Mouse (Mus musculus) intestine, embryonic 14.5 days (tissue): ENCODE results near the gene Plpp2. TPM values are rescaled to one million over a fixed set of nuclear protein-coding genes. Genes with fewer than 3 reads are reported as not detected.

Source experiments
- ATAC-seq: fragments of 200-750 bp; cut with Nextera tagmentation; replicated peaks from 2 replicates; pipeline ENCODE4 v1.8.0; 2017; ENCODE audit warnings: low read depth, moderate number of reproducible peaks, moderate TSS enrichment, moderate library complexity; ENCODE audit not compliant: low FRiP score, low TSS enrichment
- DNase-seq: peaks from one replicate; pipeline ENCODE4 v3.0.0-alpha.2; 2018; ENCODE audit warnings: low spot score
- H3K27ac ChIP-seq: fragments of 300-500 bp; sonication (generic); 2 replicates; pipeline ENCODE4 v1.5.1; 2014; ENCODE audit warnings: low read depth, mild to moderate bottlenecking, control low read depth
- H3K27me3 ChIP-seq: fragments of 300-500 bp; sonication (generic); replicated peaks from 2 replicates; pipeline ENCODE4 v1.6.1; 2014; ENCODE audit warnings: low read length, control low read depth; ENCODE audit not compliant: control insufficient read depth, insufficient read depth
- H3K36me3 ChIP-seq: fragments of 300-500 bp; sonication (generic); 2 replicates; pipeline ENCODE4 v1.6.1; 2014; ENCODE audit warnings: low read length, control low read depth; ENCODE audit not compliant: control insufficient read depth, insufficient read depth
- H3K4me1 ChIP-seq: fragments of 300-500 bp; sonication (generic); replicated peaks from 2 replicates; pipeline ENCODE4 v1.6.1; 2014; ENCODE audit warnings: low read length, control low read depth, mixed read lengths; ENCODE audit not compliant: control insufficient read depth, insufficient read depth
- H3K4me2 ChIP-seq: fragments of 300-500 bp; sonication (generic); 2 replicates; pipeline ENCODE4 v1.6.1; 2014; ENCODE audit warnings: low read length
- H3K4me3 ChIP-seq: fragments of 300-500 bp; sonication (generic); 2 replicates; pipeline ENCODE4 v1.5.1; 2014; ENCODE audit warnings: low read depth, low read length, control low read depth, mixed read lengths
- H3K9ac ChIP-seq: fragments of 300-500 bp; sonication (generic); 2 replicates; pipeline ENCODE4 v1.6.1; 2014; ENCODE audit warnings: mild to moderate bottlenecking, low read length
- H3K9me3 ChIP-seq: fragments of 300-500 bp; sonication (generic); 2 replicates; pipeline ENCODE4 v1.6.1; 2016; ENCODE audit warnings: low read length, control low read depth; ENCODE audit not compliant: control insufficient read depth
- WGBS: fragments of 180-500 bp; shearing (Covaris S2); extraction: QIAGEN DNeasy Blood & Tissue Kit; methylation state at CpG from one replicate; pipeline ENCODE4 v1.1.7; 2014; 5-methylcytosine and 5-hydroxymethylcytosine counted together
- polyA plus RNA-seq: library from polyadenylated mRNA; unstranded; fragments of >200 nt; fragmentation: Nextera tagmentation; extraction: Ambion mirVana; gene quantifications from 2 replicates; pipeline ENCODE4 v1.2.1, GENCODE M21; 2014

The Plpp2 gene
- 91.9 and 92.2 TPM in 2 replicates for polyA plus RNA-seq

DNA sequence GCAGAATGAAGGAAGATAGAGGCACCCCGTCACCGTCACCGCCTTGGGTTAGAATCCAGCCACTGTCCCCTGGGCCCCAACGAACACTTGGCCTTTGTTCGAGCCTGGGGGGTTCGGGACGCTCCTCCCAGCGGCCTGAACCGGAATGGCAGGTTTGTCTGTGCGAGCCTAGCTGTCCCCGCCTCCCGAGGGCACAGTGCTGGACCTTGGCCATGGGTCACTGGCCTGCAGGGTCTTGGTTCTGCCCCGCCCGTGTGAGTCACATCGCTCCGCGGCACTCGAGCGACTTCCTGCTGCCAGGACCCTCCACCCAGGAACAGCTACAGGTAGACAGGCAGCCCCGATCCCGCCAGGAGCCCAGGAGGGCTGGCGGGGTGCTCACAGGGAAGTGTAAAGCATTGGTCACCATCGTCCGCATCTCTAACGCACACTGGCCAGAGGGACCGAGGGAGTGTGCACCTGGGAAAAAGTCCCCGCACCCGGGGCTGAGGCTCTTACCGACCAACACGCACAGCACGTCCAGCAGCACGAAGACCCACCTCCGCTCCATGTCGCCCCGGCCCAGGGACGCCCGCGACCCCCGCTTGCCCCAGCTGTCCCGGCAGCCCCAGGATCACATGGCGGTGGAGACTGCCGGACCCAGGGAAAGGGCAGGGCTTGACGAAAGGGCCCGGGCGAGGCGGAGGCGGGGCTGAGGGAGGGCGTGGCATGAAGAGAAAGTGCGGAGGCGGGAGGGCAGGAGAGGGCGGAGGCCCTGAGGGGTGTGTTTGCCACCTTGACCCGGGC is at the start of gene Plpp2:
Gene Plpp2, minus strand, starts transcription at position 671 of the 786 bp plus-strand sequence.
- Histone ChIP-seq H3K27me3 (no peaks in the 10 kb centered on the region), H3K4me1 (peaks cover 7% of the 10 kb centered on the region; the same call in 1 of the 2 replicates), H3K4me2 (peak within 1 kb of the TSS; percentile 97), H3K27ac (peak within 1 kb of the TSS; percentile 80), H3K9me3 (no peaks in the 10 kb centered on the region), H3K9ac (peak within 1 kb of the TSS; percentile 63), H3K36me3 (0 out of 2 replicates have a peak, but pooled peaks cover 13% of the 10 kb centered on the region), H3K4me3 (peak within 1 kb of the TSS; percentile 64)
- ATAC-seq (peak; percentile 86), DNase-seq (peak; percentile 89)
- under 1% methylated on average over 52 of the region's 52 CpGs for WGBS

DNA sequence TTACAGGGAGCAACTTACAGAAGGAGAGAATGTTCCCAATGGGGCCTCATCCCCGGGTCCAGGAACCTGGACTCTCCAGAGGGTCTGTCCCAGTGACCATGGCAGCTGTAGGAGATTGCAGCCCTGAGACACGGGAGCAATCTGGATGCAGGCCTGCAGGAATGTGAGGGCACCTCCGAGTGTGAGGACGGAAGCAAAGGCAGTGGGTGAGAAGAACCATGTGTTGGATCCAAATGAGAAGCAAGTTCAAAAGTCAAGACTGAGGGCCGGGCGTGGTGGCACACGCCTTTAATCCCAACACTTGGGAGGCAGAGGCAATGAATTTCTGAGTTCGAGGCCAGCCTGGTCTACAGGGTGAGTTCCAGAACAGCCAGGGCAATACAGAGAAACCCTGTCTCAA is 47.9 kb upstream of the Plpp2 start:
- no peak for DNase-seq
- 88% methylated on average over 8 of the region's 8 CpGs for WGBS
- H3K9ac ChIP-seq, result no peak overlapping the region

DNA sequence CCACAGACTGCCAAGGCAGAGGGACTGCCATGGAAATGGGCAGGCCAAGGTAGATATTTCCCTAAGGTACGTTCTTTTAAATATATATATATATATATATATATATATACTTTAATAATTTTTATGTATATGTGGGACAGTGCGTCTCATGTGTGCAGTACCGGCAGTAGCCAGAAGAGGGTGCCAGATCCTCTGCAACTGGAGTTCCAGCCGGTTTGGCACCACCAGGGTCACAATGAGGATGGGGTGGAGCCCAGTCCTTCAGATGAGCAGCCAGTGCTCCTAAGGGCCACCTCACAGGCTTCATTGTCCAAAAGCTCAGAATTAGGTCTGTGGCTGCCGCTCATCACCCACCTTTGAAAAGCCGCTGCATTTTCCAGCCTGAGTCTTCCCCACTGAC is 47.2 kb upstream of the Plpp2 start:
- no peak overlapping the region for H3K27ac ChIP-seq
- DNase-seq, result peak; percentile 74
- no peaks in the 10 kb centered on the region for H3K9me3 ChIP-seq
- ATAC-seq, result no peak
- WGBS, result 45% methylated on average over 6 of the region's 6 CpGs
- no peaks in the 10 kb centered on the region for H3K4me1 ChIP-seq
- no peaks in the 10 kb centered on the region for H3K36me3 ChIP-seq
- no peak overlapping the region for H3K4me3 ChIP-seq
- no peak overlapping the region for H3K9ac ChIP-seq
- no peaks in the 10 kb centered on the region; the same call in 1 of the 2 replicates for H3K27me3 ChIP-seq
- H3K4me2 ChIP-seq, result no peak overlapping the region

More for the DNA sequence above, 47.9 kb upstream of the Plpp2 start:
- H3K36me3 ChIP-seq, result no peaks in the 10 kb centered on the region
- H3K27ac ChIP-seq, result no peak overlapping the region
- H3K4me2 ChIP-seq, result no peak overlapping the region
- no peaks in the 10 kb centered on the region; the same call in 1 of the 2 replicates for H3K27me3 ChIP-seq
- H3K4me1 ChIP-seq, result no peaks in the 10 kb centered on the region
- H3K9me3 ChIP-seq, result no peaks in the 10 kb centered on the region
- ATAC-seq, result no peak
- H3K4me3 ChIP-seq, result no peak overlapping the region

DNA sequence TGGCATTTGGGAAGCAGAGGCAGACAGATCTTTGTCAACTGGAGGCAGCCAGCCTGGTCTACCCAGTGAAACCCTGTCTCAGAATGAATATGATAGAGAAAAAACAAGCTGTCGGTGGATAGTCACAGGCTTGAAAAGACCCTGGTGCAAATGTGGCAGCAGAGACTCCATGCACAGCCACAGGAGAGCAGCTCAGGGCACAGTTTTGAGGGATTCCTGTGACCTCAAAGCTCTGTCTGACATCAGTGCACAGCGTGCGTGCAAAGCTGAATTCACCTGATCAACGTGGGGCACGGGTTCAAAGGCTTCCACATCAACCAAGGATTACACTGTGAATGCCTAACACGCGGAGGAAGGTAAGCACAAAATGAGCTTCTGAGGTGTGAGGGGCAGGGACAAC is 46.8 kb upstream of the Plpp2 start:
- Histone ChIP-seq H3K27ac (no peak overlapping the region), H3K4me1 (no peaks in the 10 kb centered on the region), H3K9me3 (no peaks in the 10 kb centered on the region), H3K4me2 (no peak overlapping the region), H3K27me3 (no peaks in the 10 kb centered on the region; the same call in 1 of the 2 replicates), H3K9ac (no peak overlapping the region), H3K36me3 (no peaks in the 10 kb centered on the region), H3K4me3 (no peak overlapping the region)
- ATAC-seq (no peak), DNase-seq (no peak)
- WGBS, result 69% methylated on average over 7 of the region's 7 CpGs

DNA sequence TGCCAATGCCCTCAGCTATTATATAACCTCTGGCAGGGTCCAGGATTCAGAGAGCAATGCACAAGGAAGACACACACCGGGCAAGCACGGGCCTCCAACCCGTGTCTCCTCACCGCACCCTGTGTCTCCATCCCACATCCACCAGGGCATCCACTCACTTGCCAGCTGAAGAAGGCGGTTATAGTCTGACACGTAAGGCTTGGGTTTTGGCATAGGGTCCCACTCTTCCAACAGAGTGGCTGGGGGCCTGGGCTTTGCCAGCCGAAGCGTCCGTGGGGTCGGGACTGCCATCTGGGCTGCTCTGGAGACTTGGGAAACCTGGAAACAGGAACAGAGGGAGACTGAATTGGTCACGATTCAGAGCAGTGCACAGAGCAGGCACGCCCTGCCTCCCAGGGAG is 46.2 kb upstream of the Plpp2 start:
- DNase-seq, result no peak

DNA sequence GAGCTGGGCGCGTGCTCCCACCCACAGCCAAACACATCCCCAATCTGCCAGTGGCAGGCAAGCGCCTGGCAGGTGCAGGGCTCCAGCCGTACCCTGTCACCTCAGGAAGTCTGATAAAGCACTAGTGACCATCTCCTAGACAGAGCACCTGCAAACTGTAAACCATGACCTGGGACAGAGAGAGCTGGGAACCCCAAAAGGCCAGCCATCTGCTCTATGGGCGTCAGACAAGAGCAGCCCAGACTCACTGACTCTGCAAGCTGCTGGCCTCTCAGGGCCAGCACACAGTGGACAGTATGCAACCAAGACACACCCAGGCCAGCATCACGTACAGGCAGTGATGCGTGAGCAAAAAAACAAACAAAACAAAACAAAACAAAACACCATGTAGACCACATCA is 45.3 kb upstream of the Plpp2 start:
- no peak for ATAC-seq
- 68% methylated on average over 7 of the region's 7 CpGs for WGBS

More for the DNA sequence above, 46.2 kb upstream of the Plpp2 start:
- Histone ChIP-seq H3K36me3 (no peaks in the 10 kb centered on the region), H3K4me1 (no peaks in the 10 kb centered on the region), H3K9me3 (no peaks in the 10 kb centered on the region), H3K27ac (no peak overlapping the region), H3K27me3 (no peaks in the 10 kb centered on the region; the same call in 1 of the 2 replicates), H3K4me2 (no peak overlapping the region), H3K4me3 (no peak overlapping the region), H3K9ac (no peak overlapping the region)
- WGBS, result 76% methylated on average over 12 of the region's 12 CpGs
- ATAC-seq, result no peak

DNA sequence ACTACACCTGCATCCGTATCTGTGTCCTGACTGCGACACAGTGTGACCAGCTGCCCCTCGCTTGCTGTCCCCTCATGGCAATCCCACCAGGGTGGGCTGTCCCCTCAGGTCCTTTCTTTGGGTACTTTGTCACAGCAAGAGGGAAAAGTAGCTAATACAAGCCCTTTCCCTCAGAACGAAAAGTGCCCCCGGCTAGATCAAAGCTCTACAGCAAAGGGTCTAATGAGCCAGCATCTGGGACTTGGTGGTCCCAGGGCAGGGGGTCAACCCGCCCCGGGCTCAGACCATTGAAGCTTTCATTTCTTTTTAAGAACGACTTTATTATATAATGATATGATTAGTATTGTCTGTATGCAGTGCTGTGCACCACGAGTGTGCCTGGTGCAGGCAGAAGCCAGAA is 44.7 kb upstream of the Plpp2 start:
- H3K27ac ChIP-seq, result no peak overlapping the region
- no peaks in the 10 kb centered on the region; the same call in 1 of the 2 replicates for H3K27me3 ChIP-seq
- no peak overlapping the region for H3K4me3 ChIP-seq
- no peaks in the 10 kb centered on the region for H3K36me3 ChIP-seq
- H3K4me2 ChIP-seq, result no peak overlapping the region
- no peaks in the 10 kb centered on the region for H3K4me1 ChIP-seq
- ATAC-seq (no peak), DNase-seq (no peak)
- 66% methylated on average over 9 of the region's 9 CpGs for WGBS
- no peak overlapping the region for H3K9ac ChIP-seq
- H3K9me3 ChIP-seq, result no peaks in the 10 kb centered on the region

More for the DNA sequence above, 45.3 kb upstream of the Plpp2 start:
- no peaks in the 10 kb centered on the region for H3K4me1 ChIP-seq
- no peaks in the 10 kb centered on the region for H3K9me3 ChIP-seq
- H3K36me3 ChIP-seq, result no peaks in the 10 kb centered on the region
- H3K4me3 ChIP-seq, result no peak overlapping the region
- H3K4me2 ChIP-seq, result no peak overlapping the region
- H3K27ac ChIP-seq, result no peak overlapping the region
- DNase-seq, result no peak
- no peak overlapping the region for H3K9ac ChIP-seq
- H3K27me3 ChIP-seq, result no peaks in the 10 kb centered on the region; the same call in 1 of the 2 replicates

DNA sequence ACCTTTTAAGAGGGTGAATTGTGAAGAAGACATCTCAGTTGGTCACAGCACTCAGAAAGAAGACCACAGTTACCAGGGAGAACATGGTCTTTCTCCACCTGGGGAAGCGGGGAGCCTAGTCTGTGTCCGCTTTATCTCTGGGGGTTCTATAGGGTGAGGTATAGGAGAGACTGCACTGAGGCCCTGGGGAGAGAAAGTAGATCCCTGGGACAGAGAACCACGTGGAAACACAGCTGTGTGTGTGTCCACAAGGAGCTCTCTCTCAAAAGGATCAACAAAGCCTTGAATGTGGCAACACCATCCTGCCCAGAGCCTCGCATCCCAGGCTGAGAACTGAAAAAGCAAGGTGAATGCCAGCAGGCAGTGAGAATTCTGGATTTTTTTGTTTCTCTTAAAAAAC is 43.8 kb upstream of the Plpp2 start:
- Histone ChIP-seq H3K4me2 (no peak overlapping the region), H3K27me3 (no peaks in the 10 kb centered on the region; the same call in 1 of the 2 replicates), H3K9me3 (no peaks in the 10 kb centered on the region), H3K9ac (no peak overlapping the region), H3K4me3 (no peak overlapping the region), H3K4me1 (no peaks in the 10 kb centered on the region), H3K27ac (no peak overlapping the region), H3K36me3 (no peaks in the 10 kb centered on the region)
- DNase-seq, result no peak
- WGBS, result 78% methylated on average over 4 of the region's 4 CpGs
- no peak for ATAC-seq

DNA sequence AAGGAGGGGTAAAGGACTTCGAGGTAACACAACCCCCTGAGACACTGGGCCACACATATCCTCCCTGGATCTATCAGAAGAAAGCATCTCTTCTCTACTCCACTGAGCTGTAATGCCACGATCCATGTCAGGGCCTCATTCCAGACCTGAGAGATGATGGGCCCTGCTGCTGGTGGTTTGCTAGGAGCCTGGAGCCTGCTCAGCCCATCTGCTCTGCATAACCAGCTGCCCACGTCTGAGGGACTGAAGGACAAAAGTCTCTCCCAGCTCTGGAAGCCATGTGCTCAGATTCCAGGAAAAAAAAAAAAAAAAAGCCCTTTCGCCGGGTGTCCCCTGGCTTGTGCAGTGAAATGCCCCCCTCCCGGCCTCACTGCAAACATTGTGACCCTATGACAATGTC is 42.2 kb upstream of the Plpp2 start:
- no peaks in the 10 kb centered on the region; the same call in 1 of the 2 replicates for H3K27me3 ChIP-seq
- 74% methylated on average over 6 of the region's 6 CpGs for WGBS
- ATAC-seq, result no peak
- H3K4me2 ChIP-seq, result no peak overlapping the region
- no peak overlapping the region for H3K9ac ChIP-seq
- H3K36me3 ChIP-seq, result no peaks in the 10 kb centered on the region
- H3K4me3 ChIP-seq, result no peak overlapping the region
- no peak overlapping the region for H3K27ac ChIP-seq
- no peaks in the 10 kb centered on the region for H3K4me1 ChIP-seq
- DNase-seq, result no peak
- H3K9me3 ChIP-seq, result no peaks in the 10 kb centered on the region
